Mouse (Mus musculus) gastrocnemius, postnatal 14 days (tissue): Measurements from ENCODE around the gene Arhgap10. TPM values are rescaled to one million over a fixed set of nuclear protein-coding genes. Genes with fewer than 3 reads are reported as not detected.

Source experiments
- DNase-seq: peaks from one replicate; pipeline ENCODE4 v3.0.0; 2021; ENCODE audit warnings: mixed read lengths
- intact Hi-C: fragments of 180-260 bp; cut with DNase I; formaldehyde crosslinking; loops from one replicate; pipeline ENCODE4 v1.15.1; 2025; ENCODE audit warnings: low total_unique reads
- total RNA-seq, 2 experiments: library from RNA; stranded (reverse); gene quantifications; 2 replicates each; pipeline ENCODE4 v1.2.3; 2021

Arhgap10 gene
- total RNA-seq, 2 experiments from 2014 or later, result 43.3 to 50.0 TPM

DNA sequence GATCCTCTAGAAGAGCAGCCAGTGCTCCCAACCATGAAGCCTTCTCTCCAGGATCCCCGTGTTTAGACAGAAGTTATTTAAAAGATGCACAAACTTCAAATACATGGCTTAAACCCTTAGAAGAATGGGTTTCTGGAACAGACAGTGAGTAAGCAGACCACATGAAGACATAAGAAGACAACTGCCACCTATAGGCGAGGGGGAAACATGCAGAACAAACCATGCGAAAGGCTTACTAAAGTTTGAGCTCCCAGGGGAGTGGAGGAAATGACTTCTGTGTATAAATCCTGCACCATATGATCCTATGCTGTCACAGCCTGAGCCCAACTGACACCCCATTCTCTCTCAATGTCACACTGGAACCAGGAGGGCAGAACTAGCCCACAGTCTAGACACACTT is 150.7 kb downstream of the Arhgap10 start:
- intact Hi-C loops, result no loop called here
- DNase-seq, result no peak

DNA sequence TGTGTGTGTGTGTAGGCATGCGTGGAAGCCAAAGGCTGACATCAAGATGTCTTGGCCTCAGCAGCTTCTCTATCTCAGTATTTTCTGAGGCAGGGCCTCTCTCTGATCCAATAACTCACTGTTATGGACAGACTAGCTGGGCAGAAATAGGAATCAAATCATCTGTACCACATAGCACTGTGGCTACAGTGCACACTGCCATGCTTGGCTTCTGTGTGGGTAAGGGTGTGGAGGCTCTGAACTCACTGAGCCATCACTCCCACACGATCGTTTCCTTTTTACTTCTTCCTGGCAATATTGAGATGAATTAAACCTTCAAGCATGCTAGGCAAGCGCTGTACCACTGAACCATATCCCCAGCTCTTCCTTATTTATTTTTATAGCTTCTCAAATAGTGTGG is 151.3 kb downstream of the Arhgap10 start:
- no peak for DNase-seq
- intact Hi-C loops, result no loop called here

DNA sequence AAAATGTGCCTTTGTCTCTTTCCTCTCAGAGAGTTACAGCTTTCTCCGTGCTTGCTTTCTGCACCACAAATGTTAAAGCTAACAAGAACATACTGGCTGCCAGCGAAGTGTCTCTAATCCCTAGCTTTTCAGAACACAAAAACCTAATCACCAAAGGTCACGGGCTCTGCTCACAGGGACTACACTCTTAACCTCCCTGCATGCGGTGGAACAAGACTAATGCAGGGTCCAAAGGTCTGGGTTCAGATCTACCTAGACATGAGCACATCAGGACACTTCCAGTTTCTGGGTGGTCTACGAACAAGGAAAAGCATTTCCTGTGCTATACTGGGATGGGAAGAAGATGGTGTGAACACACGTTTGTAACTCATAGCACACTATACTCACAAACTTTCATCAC is 151.8 kb downstream of the Arhgap10 start:
- no peak for DNase-seq
- intact Hi-C loops, result no loop called here

DNA sequence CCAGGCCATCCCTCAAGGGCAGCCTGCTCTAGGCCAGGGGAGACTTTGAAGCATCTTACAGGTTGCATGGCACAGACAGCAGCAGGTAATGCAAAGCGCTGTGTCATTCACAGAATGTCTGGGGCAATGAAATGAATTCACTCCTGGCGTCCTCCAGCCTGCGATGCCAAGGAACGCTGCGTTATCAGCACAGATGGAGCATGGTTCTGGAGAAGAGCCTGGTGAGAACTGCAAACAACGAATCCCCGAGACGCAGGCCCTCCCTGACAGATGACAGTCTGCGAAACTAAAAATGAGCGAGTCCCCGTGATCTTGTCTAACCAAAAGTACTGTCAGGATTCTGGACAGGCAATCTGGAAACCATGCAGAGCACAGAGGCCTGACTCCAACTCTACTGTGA is 153.3 kb downstream of the Arhgap10 start:
- intact Hi-C loops, result no loop called here
- no peak for DNase-seq

DNA sequence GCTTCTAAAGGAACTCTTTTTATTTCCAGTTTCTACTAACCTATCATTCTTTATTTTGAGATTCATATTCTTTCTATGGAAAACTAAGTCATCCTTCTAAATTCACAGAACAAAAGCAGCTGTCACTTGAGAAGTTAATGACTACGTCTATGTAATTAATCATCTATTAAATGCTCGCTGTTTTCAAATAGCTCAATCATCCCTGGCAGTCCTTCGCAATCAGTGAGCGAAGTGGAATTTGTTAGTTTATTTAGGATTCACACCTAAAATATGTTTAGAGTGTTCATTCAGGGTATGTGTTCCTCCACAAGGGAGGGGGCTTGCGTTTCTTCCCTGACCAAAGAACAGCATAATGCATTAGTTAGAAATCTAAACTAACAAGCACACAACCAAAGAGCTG is 156.9 kb downstream of the Arhgap10 start:
- intact Hi-C loops, result no loop called here
- no peak for DNase-seq

DNA sequence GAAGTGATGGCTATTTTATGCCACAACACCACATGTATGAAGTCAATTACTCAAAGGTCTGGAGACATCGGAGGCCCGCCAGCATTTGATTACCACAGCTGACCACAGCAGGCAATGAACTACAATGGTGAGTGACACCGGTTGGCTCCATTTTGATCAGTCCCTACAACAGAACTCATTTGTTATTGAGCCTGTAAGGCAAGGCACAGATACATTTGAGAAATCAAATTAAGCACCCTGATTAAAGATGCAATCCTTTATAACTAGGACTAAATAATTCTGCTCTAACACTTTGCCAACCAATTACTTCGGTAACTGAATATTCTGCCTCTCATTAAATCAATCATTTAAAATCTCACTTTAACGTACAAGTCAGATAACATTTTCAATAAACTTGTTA is 157.3 kb downstream of the Arhgap10 start:
- no peak for DNase-seq
- intact Hi-C loops, result no loop called here

DNA sequence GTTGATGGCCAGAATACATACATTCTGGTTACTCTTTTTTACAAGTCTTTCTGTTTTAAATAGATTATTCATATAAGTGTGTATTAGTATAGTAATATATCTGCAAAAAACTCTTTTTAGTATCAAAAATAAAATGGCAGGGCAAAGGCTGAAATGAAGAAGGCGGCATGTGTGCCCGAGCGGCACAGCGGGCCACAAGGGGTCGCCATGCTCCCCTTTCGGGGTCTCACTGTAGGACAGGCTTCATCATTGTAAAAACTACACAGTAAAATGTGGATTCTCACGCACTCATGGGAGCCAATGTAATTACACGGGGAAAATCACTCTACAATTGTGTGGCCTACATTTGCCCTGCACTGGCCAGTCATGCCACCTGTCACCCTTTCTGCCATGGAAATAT is 160.6 kb downstream of the Arhgap10 start:
- intact Hi-C loops, result no loop called here
- DNase-seq, result no peak

DNA sequence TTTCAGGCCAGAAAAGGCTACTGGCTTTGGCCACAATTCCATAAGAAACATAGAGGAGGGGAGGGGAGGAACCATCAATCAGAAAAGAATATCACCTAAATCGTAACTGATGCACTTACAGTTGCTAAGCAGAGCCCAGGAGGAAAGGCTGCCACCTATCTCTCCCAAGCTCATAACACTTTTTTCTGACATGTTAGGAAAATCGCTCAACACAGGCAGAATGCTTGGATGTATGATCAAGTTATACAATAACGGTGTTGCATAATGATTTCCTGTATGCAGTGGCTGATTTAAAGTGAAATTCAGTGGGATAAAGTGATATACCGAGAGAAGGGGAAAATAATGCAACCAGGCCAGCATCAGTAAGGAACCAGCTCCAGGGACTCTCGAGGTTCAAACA is 162.4 kb downstream of the Arhgap10 start:
- intact Hi-C loops, result no loop called here
- DNase-seq, result no peak

DNA sequence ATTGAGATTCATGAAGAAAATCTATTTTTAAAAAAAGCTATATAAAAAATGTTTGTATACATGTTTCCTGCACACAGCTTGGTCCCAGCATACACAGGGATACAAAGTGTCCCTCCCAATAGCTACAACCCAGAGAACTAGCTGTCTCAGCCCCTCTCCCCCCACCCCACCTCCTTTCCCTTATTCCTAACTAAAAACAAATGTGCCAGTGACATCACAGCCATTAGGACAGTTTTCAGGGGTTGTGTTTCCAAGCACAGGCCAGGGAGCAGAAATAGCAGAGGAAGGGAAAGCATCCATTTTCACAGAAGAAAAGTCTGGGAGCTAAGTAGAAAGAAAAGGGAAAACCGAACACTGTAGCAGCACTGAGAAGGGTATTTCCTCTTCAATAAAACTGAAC is 163.6 kb downstream of the Arhgap10 start:
- intact Hi-C loops, result no loop called here

DNA sequence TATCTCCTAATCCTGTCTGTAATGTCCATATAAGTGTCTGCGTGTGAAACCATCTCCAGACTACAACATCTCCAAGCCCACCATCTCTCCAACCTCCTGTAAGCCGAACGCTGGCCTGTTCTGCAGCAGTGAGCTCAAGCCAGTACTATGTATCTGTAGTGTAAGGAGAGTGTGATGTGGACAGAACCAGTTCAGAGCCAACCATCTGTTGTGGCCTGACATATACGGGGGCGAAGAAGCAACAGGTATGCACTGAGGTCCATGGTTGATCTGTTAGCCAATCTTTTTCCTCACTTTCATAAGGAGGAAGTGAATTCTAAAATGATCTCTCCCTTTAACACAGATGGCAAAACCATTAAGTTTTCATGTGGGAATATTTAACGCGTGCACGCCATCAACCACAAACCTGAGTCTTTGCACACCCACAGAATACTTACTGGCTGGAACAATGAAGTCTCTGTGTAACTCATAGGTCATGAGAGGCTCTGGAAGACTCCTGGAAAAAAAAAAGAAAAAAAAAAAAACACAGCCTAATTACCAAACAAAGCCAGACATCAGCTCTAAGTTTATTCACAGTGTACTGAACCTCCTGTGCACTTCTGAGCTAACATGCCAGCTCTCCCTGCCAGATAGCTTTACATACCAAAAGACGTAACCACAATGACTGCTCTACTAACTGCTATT is 166.4 kb downstream of the Arhgap10 start:
- intact Hi-C loops, result no loop called here
- no peak for DNase-seq

More for the DNA sequence above, 163.6 kb downstream of the Arhgap10 start:
- no peak for DNase-seq

DNA sequence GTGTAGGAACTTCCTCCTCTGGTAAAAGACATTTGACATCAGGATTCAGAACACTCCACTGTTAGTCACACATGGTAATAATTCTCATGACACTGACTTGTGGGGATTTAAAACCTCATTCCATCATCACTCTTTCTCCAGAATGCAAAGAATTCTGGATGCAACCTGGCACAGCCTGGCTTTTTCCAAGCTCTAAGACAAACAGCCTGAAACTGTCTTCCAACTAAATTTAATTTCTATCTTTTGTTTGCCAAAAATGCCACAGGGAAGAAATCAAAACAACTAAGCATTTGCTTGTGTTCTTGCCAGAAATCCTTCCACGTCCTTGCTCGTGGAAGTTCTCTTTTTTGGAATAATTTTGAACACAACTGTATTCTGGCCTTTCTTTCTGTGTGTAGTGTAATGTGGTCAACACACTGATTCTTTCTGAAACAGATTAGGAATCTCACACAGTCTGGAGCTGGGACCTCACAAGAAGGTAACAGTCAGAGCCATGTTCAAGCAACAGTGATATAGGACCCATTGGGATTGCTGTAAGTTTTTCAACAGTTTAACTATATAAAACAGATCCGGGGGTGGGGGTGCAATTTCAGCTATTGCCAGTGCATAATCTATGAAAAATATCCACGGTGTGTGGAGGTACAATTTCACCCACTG is 167.5 kb downstream of the Arhgap10 start:
- no peak for DNase-seq
- intact Hi-C loops, result no loop called here

DNA sequence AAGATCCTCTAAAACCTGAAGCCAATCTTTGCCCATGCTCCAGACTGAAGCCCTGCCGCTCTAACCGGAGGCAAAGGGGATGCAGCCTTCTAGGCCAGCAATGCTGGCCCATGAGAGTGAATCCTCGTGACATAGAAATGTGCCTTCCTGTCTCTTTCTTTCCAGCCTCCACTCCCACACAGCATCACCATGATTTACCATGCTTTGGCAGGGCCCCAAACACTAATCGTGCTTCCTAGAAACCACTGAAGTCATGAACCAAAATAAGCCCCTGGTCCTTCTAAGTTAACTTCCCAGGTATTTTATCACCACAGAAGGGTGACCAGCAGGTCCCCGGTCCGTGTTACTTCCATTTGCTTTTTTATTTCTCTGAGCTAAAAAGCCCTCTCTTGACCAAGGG is 173.8 kb downstream of the Arhgap10 start:
- DNase-seq, result no peak
- intact Hi-C loops, result no loop called here

DNA sequence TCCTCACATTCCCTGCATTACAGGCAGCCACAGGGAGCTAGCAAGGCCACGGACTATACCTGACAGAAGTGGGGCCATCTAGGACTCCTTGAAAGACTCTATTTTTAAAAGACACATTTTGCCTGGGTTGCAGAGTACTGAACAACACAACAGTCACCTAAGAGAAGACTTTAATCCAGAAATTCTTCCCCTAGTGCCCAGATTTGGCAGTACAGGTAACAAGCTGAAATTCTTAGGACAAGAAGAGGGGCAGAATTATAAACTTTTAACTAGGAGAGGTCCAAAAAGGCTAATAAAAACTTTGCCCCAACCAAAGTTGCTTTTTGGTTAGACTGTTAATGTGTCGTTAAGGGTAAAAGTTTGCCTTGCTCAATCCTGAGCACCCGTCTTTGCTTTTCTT is 174.4 kb downstream of the Arhgap10 start:
- no peak for DNase-seq
- intact Hi-C loops, result no loop called here

DNA sequence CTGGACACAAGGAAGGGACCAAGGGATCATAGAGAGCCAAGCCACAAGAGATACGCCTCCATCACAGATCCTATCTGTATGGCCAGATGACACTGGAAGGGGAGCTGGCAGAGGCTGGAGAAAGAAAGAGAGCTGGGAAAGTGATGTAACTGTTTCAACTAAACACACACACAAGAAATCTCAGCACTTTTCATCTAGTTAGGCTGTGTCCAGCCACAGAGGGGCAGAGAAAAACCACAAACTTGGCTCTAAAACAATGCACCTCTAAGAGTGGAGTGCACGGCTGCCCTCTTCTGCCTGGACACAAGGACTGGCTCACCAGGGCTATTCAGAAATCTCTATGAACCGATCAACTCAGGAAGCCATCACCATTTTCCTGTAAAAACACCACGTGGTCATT is 175.6 kb downstream of the Arhgap10 start:
- intact Hi-C loops, result no loop called here
- no peak for DNase-seq

DNA sequence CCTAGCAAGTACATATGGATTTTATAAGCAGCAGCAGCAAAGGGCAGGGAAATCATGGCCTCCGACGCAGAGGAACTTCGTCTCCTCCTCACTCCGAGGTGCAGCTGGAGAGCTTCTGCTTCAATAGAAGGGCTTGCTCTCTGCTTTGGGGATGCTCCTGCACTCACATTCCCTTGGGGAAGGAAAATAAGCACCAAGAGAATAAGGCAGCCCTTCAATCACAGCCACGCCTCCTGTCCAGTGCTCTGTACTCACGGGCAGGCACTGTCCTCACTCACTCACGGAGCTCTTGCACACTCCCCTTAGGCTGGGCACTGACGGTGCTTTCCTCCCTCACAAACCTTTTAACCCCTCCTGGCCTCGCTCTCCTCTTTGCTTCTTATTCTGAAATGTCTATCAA is 176.4 kb downstream of the Arhgap10 start:
- no peak for DNase-seq
- intact Hi-C loops, result no loop called here

DNA sequence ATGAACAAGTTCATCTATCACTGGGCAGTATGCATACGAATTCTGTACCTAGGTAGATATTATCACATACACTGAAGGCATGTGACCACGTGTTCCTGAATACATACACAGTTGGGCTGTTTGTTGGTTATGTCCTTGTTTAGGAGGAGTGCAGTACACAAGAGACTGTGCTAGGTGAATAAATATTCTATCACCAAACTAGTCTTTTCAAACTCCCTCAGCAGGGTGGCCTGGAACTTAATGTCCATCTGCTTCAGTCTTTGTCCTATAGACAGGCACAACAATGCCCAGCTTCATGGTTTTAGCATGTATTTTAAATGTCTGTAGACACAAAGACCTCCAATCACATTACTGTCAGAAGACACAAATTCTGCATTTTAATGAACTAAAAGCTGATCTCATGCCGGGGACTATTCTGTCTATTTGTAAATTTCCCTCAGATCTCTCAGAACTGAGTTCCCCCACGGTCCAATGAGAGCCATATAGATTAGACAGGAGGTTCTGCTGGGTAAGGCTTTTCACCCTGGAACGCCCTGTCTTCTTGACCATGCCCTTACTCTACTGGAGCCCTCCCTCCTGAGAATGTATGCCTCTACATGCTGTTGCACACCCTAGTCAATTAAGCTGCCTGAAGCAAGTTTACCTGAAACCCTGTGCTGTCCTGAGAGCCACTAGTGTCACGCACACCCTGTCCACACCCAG is 177.6 kb downstream of the Arhgap10 start:
- DNase-seq, result no peak
- intact Hi-C loops, result no loop called here

DNA sequence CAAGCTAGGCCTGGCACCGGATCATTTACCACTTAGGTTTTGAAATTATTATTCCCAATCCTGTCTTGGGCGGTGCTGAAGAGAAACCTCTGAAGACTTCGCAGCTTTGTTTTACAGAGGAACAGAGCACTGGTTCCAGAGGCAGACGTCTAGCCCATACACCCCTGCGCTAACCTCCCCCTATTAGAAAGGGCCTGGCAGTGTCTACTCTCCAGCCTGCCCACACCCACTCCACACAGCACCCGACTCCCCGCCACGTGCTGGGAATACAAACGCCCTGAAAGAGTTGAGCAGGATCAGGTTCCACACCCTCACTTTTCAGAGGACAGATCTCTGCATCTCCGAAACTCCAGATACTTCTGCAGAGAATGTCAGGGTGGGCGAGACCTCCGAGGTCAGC is 180.5 kb downstream of the Arhgap10 start:
- DNase-seq, result no peak
- intact Hi-C loops, result no loop called here

DNA sequence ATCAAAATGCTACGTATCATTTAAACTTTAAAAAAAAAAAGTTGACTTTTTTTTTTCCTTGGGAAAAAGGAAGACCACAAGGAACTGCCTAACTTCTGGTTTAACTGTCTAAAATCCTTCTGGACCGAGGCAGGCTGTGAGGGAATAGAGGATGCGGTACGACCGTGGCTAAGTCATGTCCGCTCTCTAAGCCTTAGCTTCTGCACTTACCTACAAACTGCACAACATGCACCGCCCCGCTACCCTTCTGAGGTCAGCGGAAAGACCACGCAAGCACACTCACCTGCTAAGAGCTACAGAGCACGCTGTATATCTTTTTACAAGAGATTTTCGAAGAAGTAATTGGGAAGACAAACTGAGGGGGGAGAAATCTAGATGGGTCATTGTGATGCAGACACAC is 186.6 kb downstream of the Arhgap10 start:
- intact Hi-C loops, result no loop called here
- DNase-seq, result no peak

DNA sequence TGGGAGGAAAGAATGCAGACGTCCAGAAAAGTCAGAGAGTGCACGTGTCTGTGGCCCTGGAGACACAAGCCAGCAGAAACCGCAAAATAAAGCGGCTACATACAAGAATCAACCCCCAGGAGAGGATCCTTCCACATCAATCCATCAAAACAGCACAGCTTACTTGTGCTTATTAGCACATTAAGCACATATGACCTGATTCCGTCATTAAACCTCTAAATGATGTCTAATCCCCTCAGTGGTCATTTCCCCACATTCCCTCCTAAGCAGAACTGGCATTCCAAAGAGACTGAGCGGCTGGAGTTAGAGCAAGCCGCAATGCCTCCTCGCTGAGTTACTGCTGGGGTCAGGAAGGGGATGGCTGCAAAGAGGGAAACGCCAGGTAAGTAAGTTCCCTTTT is 187.4 kb downstream of the Arhgap10 start:
- intact Hi-C loops, result no loop called here
- no peak for DNase-seq

DNA sequence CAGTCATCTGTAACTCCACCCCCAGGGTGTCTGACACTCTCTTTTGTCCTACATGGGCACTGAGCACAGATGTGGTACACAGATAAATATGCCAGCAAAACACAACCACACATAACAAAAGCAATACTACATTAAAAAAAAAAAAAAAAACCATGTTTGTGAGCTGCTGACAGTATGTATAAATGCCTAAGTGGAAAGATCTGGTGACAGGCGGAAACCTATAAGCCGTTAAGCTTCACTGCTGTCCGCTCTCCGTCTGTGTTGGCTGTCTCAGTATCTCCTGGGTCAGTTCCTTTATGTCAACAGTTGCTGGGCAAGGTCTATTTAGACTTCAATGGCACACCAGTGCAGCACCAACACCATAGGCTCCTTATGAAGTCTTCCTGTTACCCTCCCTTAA is 188.0 kb downstream of the Arhgap10 start:
- intact Hi-C loops, result no loop called here
- DNase-seq, result no peak

DNA sequence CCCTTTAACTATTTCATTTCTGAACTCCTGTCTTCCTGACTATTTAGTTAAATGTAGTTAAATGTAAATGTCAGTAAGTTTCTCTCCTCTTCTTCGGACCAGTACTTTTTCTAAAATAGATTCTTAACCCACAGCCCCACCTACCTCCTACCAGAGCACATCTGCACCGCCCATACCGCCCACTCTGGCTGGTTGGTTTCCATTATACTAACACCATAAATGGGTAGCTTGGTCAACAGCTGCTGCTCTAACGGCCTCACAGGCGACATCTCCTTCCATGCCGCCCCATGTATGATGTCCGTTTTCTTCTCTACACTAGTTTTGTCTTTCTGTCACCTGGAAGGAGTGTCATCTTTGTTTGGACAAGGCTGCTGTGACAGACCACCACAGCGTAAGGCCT is 189.3 kb downstream of the Arhgap10 start:
- intact Hi-C loops, result no loop called here
- no peak for DNase-seq
